Mouse (Mus musculus) intestine, embryonic 16.5 days (tissue): ENCODE data around the gene Slirp. TPM values are rescaled to one million over a fixed set of nuclear protein-coding genes. Genes with fewer than 3 reads are reported as not detected.
A peak's percentile ranks its signal among the peaks of the same experiment; 100 is the strongest.
"Not testable (repeated sequence)": the region's sequence is repeated elsewhere in the genome, so short reads cannot be mapped to it uniquely, and the experiment has no call there.

Experiments used
- ATAC-seq: fragments of 200-750 bp; cut with Nextera tagmentation; 2 replicates; pipeline ENCODE4 v1.8.0; 2017; ENCODE audit warnings: moderate TSS enrichment, moderate library complexity
- H3K27ac ChIP-seq: fragments of 300-500 bp; sonication (generic); 2 replicates; pipeline ENCODE4 v1.5.1; 2014; ENCODE audit warnings: mild to moderate bottlenecking, low read length
- H3K27me3 ChIP-seq: fragments of 300-500 bp; sonication (generic); replicated peaks from 2 replicates; pipeline ENCODE4 v1.6.1; 2014; ENCODE audit warnings: low read length, control low read depth, mixed read lengths; ENCODE audit not compliant: control insufficient read depth, insufficient read depth
- H3K36me3 ChIP-seq: fragments of 300-500 bp; sonication (generic); 2 replicates; pipeline ENCODE4 v1.6.1; 2014; ENCODE audit warnings: low read length, control low read depth; ENCODE audit not compliant: control insufficient read depth, insufficient read depth
- H3K4me1 ChIP-seq: fragments of 300-500 bp; sonication (generic); 2 replicates; pipeline ENCODE4 v1.6.1; 2014; ENCODE audit warnings: low read length, control low read depth, mixed read lengths; ENCODE audit not compliant: control insufficient read depth, insufficient read depth
- H3K4me2 ChIP-seq: fragments of 300-500 bp; sonication (generic); 2 replicates; pipeline ENCODE4 v1.6.1; 2014; ENCODE audit warnings: low read depth, low read length, control low read depth
- H3K4me3 ChIP-seq: fragments of 300-500 bp; sonication (generic); 2 replicates; pipeline ENCODE4 v1.5.1; 2014; ENCODE audit warnings: mild to moderate bottlenecking, low read length
- H3K9ac ChIP-seq: fragments of 300-500 bp; sonication (generic); 2 replicates; pipeline ENCODE4 v1.6.1; 2014; ENCODE audit warnings: low read depth, low read length
- H3K9me3 ChIP-seq: fragments of 300-500 bp; sonication (generic); 2 replicates; pipeline ENCODE4 v1.6.1; 2016; ENCODE audit warnings: low read length, control low read depth; ENCODE audit not compliant: control insufficient read depth
- WGBS: fragments of 180-500 bp; shearing (Covaris S2); extraction: QIAGEN DNeasy Blood & Tissue Kit; methylation state at CpG from one replicate; pipeline ENCODE4 v1.1.7; 2014; 5-methylcytosine and 5-hydroxymethylcytosine counted together
- polyA plus RNA-seq: library from polyadenylated mRNA; unstranded; fragments of >200 nt; fragmentation: Nextera tagmentation; extraction: Ambion mirVana; gene quantifications from 2 replicates; pipeline ENCODE4 v1.2.1, GENCODE M21; 2015

Slirp gene
- polyA plus RNA-seq, 1 experiment from 2014 or later, result 261 TPM

DNA sequence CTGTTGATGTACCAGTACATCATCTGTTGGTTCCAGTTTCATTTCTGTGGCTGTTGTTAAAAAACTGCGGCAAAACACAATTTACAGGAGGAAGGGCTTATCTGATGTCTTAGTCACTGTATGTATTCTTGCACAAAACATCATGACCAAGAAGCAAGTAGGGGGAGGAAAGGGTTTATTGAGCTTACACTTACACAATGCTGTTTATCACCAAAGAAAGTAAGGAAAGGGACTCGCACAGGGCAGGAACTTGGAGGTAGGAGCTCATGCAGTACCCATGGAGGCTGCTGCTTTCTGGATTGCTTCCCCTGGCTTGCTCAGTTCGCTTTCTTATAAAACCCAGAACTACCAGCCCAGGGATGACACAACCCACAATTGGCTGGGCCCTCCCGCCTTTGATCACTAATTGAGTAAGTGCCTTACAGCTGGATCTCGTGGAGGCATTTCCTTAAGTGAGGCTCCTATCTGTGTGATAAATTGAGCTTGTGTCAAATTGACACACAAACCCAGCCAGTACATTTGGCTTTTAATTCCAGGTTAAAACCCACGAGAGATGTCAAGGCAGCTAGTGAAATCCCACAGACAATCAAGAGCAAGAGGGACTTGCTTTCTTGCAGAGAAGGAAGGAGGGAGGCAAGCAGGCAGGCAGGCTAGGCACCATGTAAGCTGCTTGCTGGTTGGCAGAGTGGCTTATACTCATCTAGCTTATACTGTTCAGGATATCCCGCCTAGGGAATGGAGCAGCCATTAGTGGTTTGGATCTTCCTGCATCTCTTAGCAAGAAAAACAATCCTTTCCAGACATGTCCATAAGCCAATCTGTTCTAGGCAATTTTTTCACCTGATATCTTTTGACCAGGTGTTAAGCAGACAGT, 26.8 kb downstream of the Slirp start:
- no peaks in the 10 kb centered on the region for H3K27me3 ChIP-seq
- H3K36me3 ChIP-seq, result no peaks in the 10 kb centered on the region
- WGBS, result 57% methylated on average over 7 of the region's 7 CpGs
- H3K4me3 ChIP-seq, result peak overlapping the region; percentile 76
- no peak for ATAC-seq
- H3K27ac ChIP-seq, result no peak overlapping the region
- H3K4me2 ChIP-seq, result peak overlapping the region; percentile 67
- H3K9ac ChIP-seq, result 0 out of 2 replicates have a peak overlapping the region, but pooled peaks have one; percentile 12
- no peaks in the 10 kb centered on the region for H3K9me3 ChIP-seq
- peaks cover 11% of the 10 kb centered on the region for H3K4me1 ChIP-seq

DNA sequence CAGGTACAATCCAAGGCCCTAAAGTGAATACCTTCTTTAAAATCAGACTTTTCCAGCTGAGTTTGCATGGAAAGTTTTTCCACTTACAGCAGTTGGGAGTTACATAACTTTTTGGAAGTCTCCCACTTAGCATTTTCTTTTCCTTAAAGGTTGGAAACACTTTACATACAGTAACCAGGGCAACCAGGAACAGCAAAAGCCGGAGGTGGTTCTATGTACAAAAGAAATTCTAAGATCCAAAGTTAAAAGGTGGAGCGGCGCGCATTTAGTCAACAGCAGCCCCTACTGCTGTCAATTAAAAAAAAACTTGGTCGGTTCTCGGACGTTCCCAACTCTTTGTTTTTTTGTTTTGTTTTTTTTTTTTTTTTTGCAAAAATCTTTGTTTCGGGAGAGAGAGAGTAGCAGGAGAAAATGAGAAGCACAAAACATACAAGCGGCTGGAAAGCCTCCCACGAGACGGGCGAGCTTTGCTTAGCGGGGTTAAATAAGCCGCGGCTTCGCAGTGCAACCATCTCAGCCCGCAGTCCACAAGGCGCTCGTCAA, 27.8 kb downstream of the Slirp start:
- no peaks in the 10 kb centered on the region for H3K27me3 ChIP-seq
- H3K9ac ChIP-seq, result peak overlapping the region; percentile 91
- H3K9me3 ChIP-seq, result no peaks in the 10 kb centered on the region
- no peaks in the 10 kb centered on the region for H3K36me3 ChIP-seq
- peak overlapping the region; percentile 76 for H3K4me3 ChIP-seq
- H3K27ac ChIP-seq, result peak overlapping the region; percentile 61
- WGBS, result under 1% methylated on average over 19 of the region's 19 CpGs
- peaks cover 11% of the 10 kb centered on the region for H3K4me1 ChIP-seq
- H3K4me2 ChIP-seq, result peak overlapping the region; percentile 67
- ATAC-seq, result no peak

DNA sequence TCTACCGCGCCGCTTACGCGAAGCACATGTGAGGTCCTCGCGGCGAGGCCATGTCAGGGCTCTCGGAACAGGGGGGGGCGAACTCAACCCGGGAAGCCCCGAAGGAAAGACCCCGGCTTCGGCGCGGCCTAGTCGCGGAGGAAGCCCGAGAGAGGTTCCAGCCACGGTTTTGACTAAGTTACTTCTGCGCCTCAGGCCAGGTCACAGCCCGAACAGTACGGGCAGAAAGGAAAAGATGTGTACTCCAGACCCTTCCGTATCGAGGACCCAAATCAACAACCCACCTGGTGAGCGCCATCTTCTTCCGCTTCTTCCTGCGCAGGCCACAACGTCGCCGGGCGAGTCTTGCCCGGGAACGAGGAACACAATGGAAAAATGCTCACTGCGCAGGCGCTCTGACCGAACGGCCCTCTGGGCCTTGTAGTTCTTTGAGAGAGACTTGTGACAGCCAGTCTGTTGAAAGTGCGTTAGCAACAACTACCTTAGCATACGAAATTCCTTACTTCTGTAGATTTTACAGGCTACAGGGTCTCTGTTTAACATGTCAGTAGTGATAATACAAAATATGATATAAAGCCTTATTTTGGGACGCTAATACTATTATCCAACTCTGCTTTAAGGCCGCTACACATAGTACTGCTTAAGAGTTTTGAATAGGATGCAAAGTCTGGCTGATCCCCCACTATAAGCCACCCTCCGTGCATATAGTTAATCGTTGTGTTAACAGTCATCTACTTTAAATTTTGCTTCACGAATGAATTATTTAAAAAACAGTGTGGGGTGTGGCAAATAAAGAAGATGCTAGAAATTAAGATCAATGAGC, 28.5 kb downstream of the Slirp start, which contains the start of gene Snw1:
TSS of gene Snw1 (minus strand) at position 311 of the 823 bp plus-strand sequence.
- H3K9me3 ChIP-seq, result no peaks in the 10 kb centered on the region
- H3K4me1 ChIP-seq, result peaks cover 11% of the 10 kb centered on the region
- no peaks in the 10 kb centered on the region for H3K36me3 ChIP-seq
- H3K4me2 ChIP-seq, result peak within 1 kb of the TSS; percentile 67
- H3K4me3 ChIP-seq, result peak within 1 kb of the TSS; percentile 76
- H3K27me3 ChIP-seq, result no peaks in the 10 kb centered on the region
- peak within 1 kb of the TSS; percentile 61 for H3K27ac ChIP-seq
- H3K9ac ChIP-seq, result peak within 1 kb of the TSS; percentile 91
- peak; percentile 99 for ATAC-seq
- WGBS, result 3% methylated on average over 45 of the region's 45 CpGs

DNA sequence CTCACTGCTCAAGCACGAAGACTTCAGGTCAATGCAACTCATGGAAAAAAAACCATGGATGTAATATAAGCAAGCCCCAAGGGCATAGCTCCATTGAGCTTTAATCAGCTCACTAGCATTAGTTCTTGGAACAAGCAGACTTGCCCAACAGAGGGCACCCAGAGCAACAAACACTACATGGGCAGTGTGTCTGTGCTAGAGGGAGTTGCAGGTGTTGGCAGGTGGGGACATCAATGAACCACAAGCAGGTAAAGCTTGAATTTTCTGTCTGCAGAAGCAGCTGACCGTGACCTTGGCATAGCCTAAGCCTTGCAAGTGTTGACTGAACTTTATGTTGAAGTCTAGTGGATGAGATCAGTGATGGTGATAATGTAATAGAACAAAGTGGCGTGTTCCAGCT, 31.1 kb downstream of the Slirp start:
- no peak for ATAC-seq
- Histone ChIP-seq H3K4me1 (peaks cover 11% of the 10 kb centered on the region), H3K36me3 (no peaks in the 10 kb centered on the region), H3K9me3 (no peaks in the 10 kb centered on the region), H3K9ac (no peak overlapping the region), H3K27me3 (no peaks in the 10 kb centered on the region), H3K4me2 (no peak overlapping the region), H3K4me3 (no peak overlapping the region), H3K27ac (no peak overlapping the region)
- WGBS, result 79% methylated on average over 3 of the region's 3 CpGs

DNA sequence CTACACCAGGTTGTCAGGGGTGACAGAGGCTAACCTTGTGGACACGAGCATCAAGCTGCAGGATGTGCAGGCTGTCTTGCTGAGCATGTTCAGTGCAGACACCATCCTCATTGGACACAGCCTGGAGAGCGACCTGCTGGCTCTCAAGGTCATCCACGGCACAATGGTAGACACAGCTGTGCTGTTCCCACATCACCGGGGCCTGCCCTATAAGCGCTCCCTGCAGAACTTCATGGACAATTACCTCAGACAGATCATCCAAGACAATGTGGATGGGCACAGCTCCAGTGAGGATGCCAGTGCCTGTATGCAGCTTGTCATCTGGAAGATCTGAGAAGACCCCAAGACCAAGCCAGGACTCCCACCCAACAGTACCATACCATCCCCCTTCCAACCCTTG, 38.8 kb downstream of the Slirp start:
- WGBS, result 81% methylated on average over 5 of the region's 5 CpGs
- not testable (repeated sequence) for H3K27ac ChIP-seq, H3K9me3 ChIP-seq, H3K9ac ChIP-seq, ATAC-seq, H3K4me1 ChIP-seq, H3K4me2 ChIP-seq, H3K27me3 ChIP-seq, H3K4me3 ChIP-seq, H3K36me3 ChIP-seq

DNA sequence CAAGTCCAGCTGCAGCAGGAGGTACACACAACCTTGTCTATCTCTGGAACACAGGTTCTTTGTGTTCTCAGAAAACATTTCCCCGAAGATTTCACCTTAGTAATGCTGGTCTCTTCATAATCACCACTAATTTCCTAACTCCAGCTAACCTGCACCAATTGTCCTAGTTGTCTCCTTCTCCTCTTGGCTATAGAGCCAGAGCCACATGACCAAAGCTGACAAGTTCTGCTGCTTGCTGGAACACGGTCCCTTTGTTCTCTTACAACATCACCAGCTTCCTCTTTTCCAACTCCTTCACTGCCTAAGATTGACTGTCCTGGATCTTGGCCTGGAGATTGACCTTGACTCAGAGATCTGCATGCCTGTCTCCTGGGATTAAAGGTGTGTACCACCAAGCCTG, 45.0 kb downstream of the Slirp start:
- H3K9me3 ChIP-seq, H3K9ac ChIP-seq, ATAC-seq, H3K4me2 ChIP-seq, H3K36me3 ChIP-seq, H3K4me3 ChIP-seq, H3K4me1 ChIP-seq, H3K27me3 ChIP-seq, H3K27ac ChIP-seq: not testable (repeated sequence)
- WGBS, result 68% methylated on average over 2 of the region's 2 CpGs

DNA sequence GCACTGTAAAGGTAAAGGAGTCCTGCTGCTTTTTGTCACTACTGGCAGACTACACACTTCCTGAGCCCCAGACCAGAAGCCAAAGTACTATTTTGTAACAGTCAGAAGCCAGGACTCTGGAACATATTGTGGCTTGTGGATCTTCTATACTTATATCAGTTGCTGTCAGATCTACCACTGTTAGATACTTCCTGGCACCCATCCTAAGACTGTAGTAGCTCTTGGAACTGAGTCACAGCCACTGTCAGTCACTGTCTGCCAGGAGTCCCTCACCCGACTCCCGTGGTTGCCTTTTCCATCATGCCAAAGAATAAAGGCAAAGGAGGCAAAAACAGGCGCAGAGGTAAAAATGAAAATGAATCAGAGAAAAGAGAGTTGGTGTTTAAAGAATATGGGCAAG, 50.7 kb downstream of the Slirp start, which contains the start of gene Gm5788:
TSS of gene Gm5788 (plus strand) at position 301 of the 400 bp plus-strand sequence.
- H3K27me3 ChIP-seq, H3K9me3 ChIP-seq, H3K27ac ChIP-seq, H3K36me3 ChIP-seq, H3K4me1 ChIP-seq, ATAC-seq, H3K9ac ChIP-seq, H3K4me3 ChIP-seq, H3K4me2 ChIP-seq: not testable (repeated sequence)
- 86% methylated on average over 3 of the region's 3 CpGs for WGBS
